Comparison of ENCODE assay signal across 8 mouse cellular contexts in genomic region chr17:46681466-46682118, GRCm38 (mm10). TPM values are rescaled to one million over a fixed set of nuclear protein-coding genes. Genes with fewer than 3 reads are reported as not detected.
DNase-seq lines count a peak whose midpoint lies in the region; ATAC-seq and TF ChIP-seq lines count a peak whose summit lies in the region.

No protein-coding gene starts in this region.

- peak overlapping the region; percentile 91 for H3K4me3 ChIP-seq in kidney, embryonic 16.5 days (ENCODE audit: low read length)
- peak overlapping the region; percentile 68 for H3K4me3 ChIP-seq in brown adipose tissue, adult 24 weeks (ENCODE audit: insufficient read depth, low read depth, low read length)
- H3K4me3 ChIP-seq in hindbrain, embryonic 14.5 days (replicated peaks; ENCODE audit: low read length) = peak overlapping the region; percentile 91
- peak overlapping the region; percentile 91 for H3K4me3 ChIP-seq in midbrain, postnatal 0 days (ENCODE audit: low read depth, low read length)

- TF ChIP-seq CTCF in midbrain, postnatal 0 days (IDR thresholded peaks at IDR 0.05) = 0 out of 2 replicates have a peak, but pooled peaks have one; percentile 1

- 25% methylated on average over 12 of the region's 12 CpGs for WGBS in kidney, embryonic 16.5 days
- 25% methylated on average over 12 of the region's 12 CpGs for WGBS in hindbrain, embryonic 14.5 days
- 25% methylated on average over 12 of the region's 12 CpGs for WGBS in midbrain, postnatal 0 days

- H3K27ac ChIP-seq in kidney, embryonic 16.5 days (ENCODE audit: low read length) = peak overlapping the region; percentile 75; the same call in 1 of the 2 replicates
- H3K27ac ChIP-seq in brown adipose tissue, adult 24 weeks (replicated peaks; ENCODE audit: low read depth, low read length) = peak overlapping the region; percentile 51
- H3K27ac ChIP-seq in hindbrain, embryonic 14.5 days = peak overlapping the region; percentile 71
- peak overlapping the region; percentile 83 for H3K27ac ChIP-seq in midbrain, postnatal 0 days (ENCODE audit: low read depth, low read length)

- DNase-seq in kidney, postnatal 4 days = no peak
- DNase-seq in hindbrain, embryonic 14.5 days (ENCODE audit: low spot score) = no peak
- DNase-seq in midbrain, postnatal 0 days (ENCODE audit: low spot score) = no peak
- DNase-seq in right cerebral cortex, postnatal 14 days = no peak
- no peak for DNase-seq in thymus, adult 18-20 months

- H3K9me3 ChIP-seq in kidney, embryonic 16.5 days (ENCODE audit: low read length) = no peaks in the 10 kb centered on the region
- no peaks in the 10 kb centered on the region for H3K9me3 ChIP-seq in hindbrain, embryonic 14.5 days (ENCODE audit: control insufficient read depth, low read length)
- H3K9me3 ChIP-seq in midbrain, postnatal 0 days (ENCODE audit: low read length) = no peaks in the 10 kb centered on the region

- no peaks in the 10 kb centered on the region for H3K27me3 ChIP-seq in kidney, embryonic 16.5 days (ENCODE audit: insufficient read depth, low read length)
- no peaks in the 10 kb centered on the region for H3K27me3 ChIP-seq in hindbrain, embryonic 14.5 days (ENCODE audit: control insufficient read depth, insufficient read depth, low read length)
- H3K27me3 ChIP-seq in midbrain, postnatal 0 days (ENCODE audit: insufficient read depth, low read length) = no peaks in the 10 kb centered on the region

- H3K4me2 ChIP-seq in kidney, embryonic 16.5 days (replicated peaks; ENCODE audit: low read depth, low read length) = peak overlapping the region; percentile 75
- H3K4me2 ChIP-seq in hindbrain, embryonic 14.5 days (replicated peaks) = peak overlapping the region; percentile 91
- H3K4me2 ChIP-seq in midbrain, postnatal 0 days (ENCODE audit: low read depth, low read length, poor library complexity, severe bottlenecking) = peak overlapping the region; percentile 91

- H3K36me3 ChIP-seq in kidney, embryonic 16.5 days (ENCODE audit: insufficient read depth, low read length) = peaks cover 54% of the 10 kb centered on the region
- peaks cover 55% of the 10 kb centered on the region for H3K36me3 ChIP-seq in hindbrain, embryonic 14.5 days (replicated peaks; ENCODE audit: control insufficient read depth, insufficient read depth)
- H3K36me3 ChIP-seq in midbrain, postnatal 0 days (ENCODE audit: insufficient read depth, low read length) = peaks cover 51% of the 10 kb centered on the region

- H3K4me1 ChIP-seq in kidney, embryonic 16.5 days (ENCODE audit: insufficient read depth, low read length) = peaks cover 28% of the 10 kb centered on the region
- peaks cover 4% of the 10 kb centered on the region; the same call in 1 of the 2 replicates for H3K4me1 ChIP-seq in brown adipose tissue, adult 24 weeks (ENCODE audit: control insufficient read depth, insufficient read depth, insufficient read length, low read length)
- peaks cover 22% of the 10 kb centered on the region for H3K4me1 ChIP-seq in hindbrain, embryonic 14.5 days (replicated peaks; ENCODE audit: control insufficient read depth, insufficient read depth, low read length)
- peaks cover 15% of the 10 kb centered on the region; the same call in 1 of the 2 replicates for H3K4me1 ChIP-seq in midbrain, postnatal 0 days (ENCODE audit: insufficient read depth, low read length)

- ATAC-seq in kidney, embryonic 16.5 days (ENCODE audit: low FRiP score, low TSS enrichment) = no peak
- no peak for ATAC-seq in hindbrain, embryonic 14.5 days (ENCODE audit: low FRiP score)
- ATAC-seq in midbrain, postnatal 0 days (ENCODE audit: low FRiP score) = no peak
- ATAC-seq in megakaryocyte progenitor cell, adult 5-6 weeks (replicated peaks; ENCODE audit: poor library complexity) = no peak

- peak overlapping the region; percentile 74 for H3K9ac ChIP-seq in kidney, embryonic 16.5 days (replicated peaks; ENCODE audit: low read length)
- H3K9ac ChIP-seq in hindbrain, embryonic 14.5 days = peak overlapping the region; percentile 73
- H3K9ac ChIP-seq in midbrain, postnatal 0 days (replicated peaks; ENCODE audit: low read length, poor library complexity, severe bottlenecking) = peak overlapping the region; percentile 74

RNA-seq across cellular contexts. Expression of gene Klhdc3, which starts 0.9 kb away (rescaled TPM):
- 137 and 141 TPM in 2 replicates for polyA plus RNA-seq in kidney, embryonic 16.5 days (2015; fragmentation: Nextera tagmentation; extraction: Ambion mirVana)
- 24.2 and 24.8 TPM in 2 replicates for polyA plus RNA-seq in brown adipose tissue, adult 24 weeks (2012; ENCODE audit: insufficient read depth, insufficient read length, missing spikeins)
- polyA plus RNA-seq in hindbrain, embryonic 14.5 days (2014; fragmentation: Nextera tagmentation; extraction: Ambion mirVana) = 154 and 155 TPM in 2 replicates
- total RNA-seq in midbrain, postnatal 0 days (2014; rRNA removed) = 98.7 and 99.7 TPM in 2 replicates
- polyA plus RNA-seq in midbrain, postnatal 0 days (2015; fragmentation: Nextera tagmentation; extraction: Ambion mirVana) = 185 and 192 TPM in 2 replicates
- total RNA-seq in megakaryocyte progenitor cell, adult 5-6 weeks (2015) = 36.4 and 40.8 TPM in 2 replicates
- total RNA-seq in megakaryocyte progenitor cell, adult 5-6 weeks (2017) = 26.3 and 27.8 TPM in 2 replicates

RNA-seq across cellular contexts. Expression of gene Mea1, which starts 3.0 kb away (rescaled TPM):
- 162 and 172 TPM in 2 replicates for polyA plus RNA-seq in kidney, embryonic 16.5 days (2015; fragmentation: Nextera tagmentation; extraction: Ambion mirVana)
- 121 and 148 TPM in 2 replicates for polyA plus RNA-seq in brown adipose tissue, adult 24 weeks (2012; ENCODE audit: insufficient read depth, insufficient read length, missing spikeins)
- polyA plus RNA-seq in hindbrain, embryonic 14.5 days (2014; fragmentation: Nextera tagmentation; extraction: Ambion mirVana) = 279 and 280 TPM in 2 replicates
- total RNA-seq in midbrain, postnatal 0 days (2014; rRNA removed) = 130 and 171 TPM in 2 replicates
- 314 and 362 TPM in 2 replicates for polyA plus RNA-seq in midbrain, postnatal 0 days (2015; fragmentation: Nextera tagmentation; extraction: Ambion mirVana)
- total RNA-seq in megakaryocyte progenitor cell, adult 5-6 weeks (2015) = 47.6 and 53.5 TPM in 2 replicates
- 74.9 and 77.6 TPM in 2 replicates for total RNA-seq in megakaryocyte progenitor cell, adult 5-6 weeks (2017)

RNA-seq across cellular contexts. Expression of gene Rrp36, which starts 7.4 kb away (rescaled TPM):
- 69.2 and 69.6 TPM in 2 replicates for polyA plus RNA-seq in kidney, embryonic 16.5 days (2015; fragmentation: Nextera tagmentation; extraction: Ambion mirVana)
- 19.7 and 20.6 TPM in 2 replicates for polyA plus RNA-seq in brown adipose tissue, adult 24 weeks (2012; ENCODE audit: insufficient read depth, insufficient read length, missing spikeins)
- 41.6 and 44.7 TPM in 2 replicates for polyA plus RNA-seq in hindbrain, embryonic 14.5 days (2014; fragmentation: Nextera tagmentation; extraction: Ambion mirVana)
- 26.9 and 27.6 TPM in 2 replicates for total RNA-seq in midbrain, postnatal 0 days (2014; rRNA removed)
- 47.1 and 52.2 TPM in 2 replicates for polyA plus RNA-seq in midbrain, postnatal 0 days (2015; fragmentation: Nextera tagmentation; extraction: Ambion mirVana)
- total RNA-seq in megakaryocyte progenitor cell, adult 5-6 weeks (2015) = 12.4 and 13.6 TPM in 2 replicates
- 70.4 and 89.7 TPM in 2 replicates for total RNA-seq in megakaryocyte progenitor cell, adult 5-6 weeks (2017)

RNA-seq across cellular contexts. Expression of gene Ppp2r5d, which starts 23.3 kb away (rescaled TPM):
- polyA plus RNA-seq in kidney, embryonic 16.5 days (2015; fragmentation: Nextera tagmentation; extraction: Ambion mirVana) = 110 and 112 TPM in 2 replicates
- 33.3 and 37.8 TPM in 2 replicates for polyA plus RNA-seq in brown adipose tissue, adult 24 weeks (2012; ENCODE audit: insufficient read depth, insufficient read length, missing spikeins)
- polyA plus RNA-seq in hindbrain, embryonic 14.5 days (2014; fragmentation: Nextera tagmentation; extraction: Ambion mirVana) = 78.2 and 92.8 TPM in 2 replicates
- 118 and 128 TPM in 2 replicates for total RNA-seq in midbrain, postnatal 0 days (2014; rRNA removed)
- 94.1 and 103 TPM in 2 replicates for polyA plus RNA-seq in midbrain, postnatal 0 days (2015; fragmentation: Nextera tagmentation; extraction: Ambion mirVana)
- total RNA-seq in megakaryocyte progenitor cell, adult 5-6 weeks (2015) = 25.6 and 26.9 TPM in 2 replicates
- total RNA-seq in megakaryocyte progenitor cell, adult 5-6 weeks (2017) = 44.1 and 46.1 TPM in 2 replicates

RNA-seq across cellular contexts. Expression of gene Pex6, which starts 29.7 kb away (rescaled TPM):
- 26.8 and 27.4 TPM in 2 replicates for polyA plus RNA-seq in kidney, embryonic 16.5 days (2015; fragmentation: Nextera tagmentation; extraction: Ambion mirVana)
- polyA plus RNA-seq in brown adipose tissue, adult 24 weeks (2012; ENCODE audit: insufficient read depth, insufficient read length, missing spikeins) = 42.3 and 56.0 TPM in 2 replicates
- polyA plus RNA-seq in hindbrain, embryonic 14.5 days (2014; fragmentation: Nextera tagmentation; extraction: Ambion mirVana) = 23.1 and 24.4 TPM in 2 replicates
- 37.8 and 38.5 TPM in 2 replicates for total RNA-seq in midbrain, postnatal 0 days (2014; rRNA removed)
- polyA plus RNA-seq in midbrain, postnatal 0 days (2015; fragmentation: Nextera tagmentation; extraction: Ambion mirVana) = 17.6 and 18.3 TPM in 2 replicates
- total RNA-seq in megakaryocyte progenitor cell, adult 5-6 weeks (2015) = 7.8 and 10.2 TPM in 2 replicates
- total RNA-seq in megakaryocyte progenitor cell, adult 5-6 weeks (2017) = 11.3 TPM in 2 replicates
